Mouse (Mus musculus) hematopoietic stem cell, adult 5-6 weeks (primary cell): Measurements from ENCODE around the gene Pgc. TPM values are rescaled to one million over a fixed set of nuclear protein-coding genes. Genes with fewer than 3 reads are reported as not detected.

ENCODE experiments used
- ATAC-seq, 2 experiments: fragments of 125-278 bp in 1 of 2; replicated peaks in 1 of 2; 2 replicates each; pipeline ENCODE4 v1.8.0; 2016 to 2017; ENCODE audit warnings: inconsistent platforms in 2 of 2, mild to moderate bottlenecking in 2 of 2, moderate number of reproducible peaks in 2 of 2, low read depth in 1 of 2, moderate TSS enrichment in 1 of 2; ENCODE audit not compliant: low FRiP score in 2 of 2, poor library complexity in 2 of 2, severe bottlenecking in 2 of 2, insufficient read depth in 1 of 2, low TSS enrichment in 1 of 2
- total RNA-seq: library from RNA; stranded (forward); fragments of 172-1452, 232-1000 nt; gene quantifications from 2 replicates; pipeline ENCODE4 v1.2.3, GENCODE M21; 2017

Gene Pgc
- total RNA-seq, result not detected in 2 replicates

GRCm38 (mm10) chr17:47726566-47726965, at the start of gene Pgc:
Gene Pgc, plus strand, starts transcription at chr17:47726842.
- ATAC-seq, result no peak

GRCm38 (mm10) chr17:47678238-47678637, 48.4 kb upstream of the Pgc start:
- no peak for ATAC-seq

DNA sequence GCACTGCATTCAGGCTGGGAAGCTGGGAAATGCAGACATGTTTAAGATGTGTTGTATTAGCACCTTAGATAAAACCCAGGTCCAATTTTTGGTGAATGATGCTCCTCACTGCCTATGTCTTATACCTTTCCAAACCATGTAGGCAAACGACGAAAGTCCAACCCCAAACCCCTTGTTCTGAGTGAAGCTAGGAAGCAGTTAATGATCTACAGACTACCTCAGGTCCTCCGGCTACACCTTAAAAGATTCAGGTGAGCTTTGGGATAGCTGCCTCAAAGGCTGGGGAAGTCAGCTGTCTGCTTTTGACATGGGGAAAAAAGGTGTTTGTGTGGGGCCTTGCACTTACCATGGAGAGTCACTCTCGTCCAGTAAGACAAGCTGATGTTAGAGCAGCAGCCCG, 47.9 kb upstream of the Pgc start:
- ATAC-seq, result no peak

GRCm38 (mm10) chr17:47682836-47683235, 43.8 kb upstream of the Pgc start:
- ATAC-seq, result no peak

GRCm38 (mm10) chr17:47687409-47688343, 39.0 kb upstream of the Pgc start:
- peak; percentile 89 to 92 for ATAC-seq

- no peak for ATAC-seq
Measured at GRCm38 (mm10) chr17:47688344-47688607, 38.4 kb upstream of the Pgc start, which contains the start of gene Tomm6. Gene Tomm6, minus strand, starts transcription at chr17:47688386.

GRCm38 (mm10) chr17:47688608-47689575, 37.8 kb upstream of the Pgc start, which contains the start of gene Frs3:
Gene Frs3, plus strand, starts transcription at chr17:47689030.
- peak in 1 of 2 experiments; percentile 21; a peak in 1 of 4 replicates for ATAC-seq

GRCm38 (mm10) chr17:47689894-47690293, 36.7 kb upstream of the Pgc start:
- no peak for ATAC-seq

DNA sequence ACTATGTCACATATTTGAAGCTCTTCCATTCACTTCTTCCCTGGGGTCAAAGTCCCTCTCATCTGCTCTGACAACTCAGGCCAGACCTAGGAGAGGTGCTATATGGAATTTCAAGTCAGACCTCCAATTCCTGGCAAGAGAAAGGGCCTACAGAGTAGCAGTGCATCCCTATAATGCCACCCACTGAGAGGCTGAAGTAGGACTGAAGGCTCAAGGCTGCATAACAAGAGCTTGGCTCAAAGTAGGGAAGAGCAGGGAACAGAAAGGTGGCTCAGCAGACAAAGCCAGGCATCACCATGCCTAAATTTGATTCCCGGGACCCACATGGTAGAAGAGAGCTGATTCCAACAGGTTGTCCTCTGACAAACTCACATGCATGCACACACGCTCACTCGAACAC, 35.0 kb upstream of the Pgc start:
- no peak for ATAC-seq

- ATAC-seq, result no peak
Measured at GRCm38 (mm10) chr17:47693671-47694441, 32.8 kb upstream of the Pgc start.

DNA sequence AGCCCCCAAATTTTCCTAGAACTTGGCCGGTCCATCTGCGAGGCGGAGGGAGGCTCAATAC, 32.4 kb upstream of the Pgc start, which contains the start of gene Gm21981:
Gene Gm21981 (minus strand): TSS at position 14 of the 61 bp plus-strand sequence.
- ATAC-seq, result no peak

- ATAC-seq, result peak; percentile 82 to 91
Measured at GRCm38 (mm10) chr17:47694503-47695336, 31.9 kb upstream of the Pgc start, which contains the start of gene Prickle4. Gene Prickle4, minus strand, starts transcription at chr17:47694736.

DNA sequence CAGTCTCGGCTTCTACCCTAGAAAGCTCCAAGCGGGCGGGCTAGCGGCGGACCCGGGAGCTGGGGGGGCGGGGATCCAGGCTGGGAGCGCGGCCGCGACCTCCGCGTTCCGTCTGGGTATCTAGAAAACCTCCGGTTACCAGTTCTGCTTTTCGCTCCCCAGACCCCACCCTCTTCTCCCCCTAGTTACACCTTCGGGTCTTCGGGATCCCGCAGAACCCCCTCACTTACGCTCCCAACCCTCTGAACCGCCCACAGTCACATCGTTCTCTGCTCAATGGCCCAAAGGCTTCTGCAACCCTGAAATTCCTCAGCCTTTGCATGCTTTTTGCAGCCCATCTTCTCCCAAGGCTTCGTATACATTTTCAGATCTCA, 31.3 kb upstream of the Pgc start:
- no peak for ATAC-seq

- ATAC-seq, result no peak
Measured at GRCm38 (mm10) chr17:47698156-47698555, 28.5 kb upstream of the Pgc start.

GRCm38 (mm10) chr17:47699055-47699454, 27.6 kb upstream of the Pgc start:
- ATAC-seq, result no peak

DNA sequence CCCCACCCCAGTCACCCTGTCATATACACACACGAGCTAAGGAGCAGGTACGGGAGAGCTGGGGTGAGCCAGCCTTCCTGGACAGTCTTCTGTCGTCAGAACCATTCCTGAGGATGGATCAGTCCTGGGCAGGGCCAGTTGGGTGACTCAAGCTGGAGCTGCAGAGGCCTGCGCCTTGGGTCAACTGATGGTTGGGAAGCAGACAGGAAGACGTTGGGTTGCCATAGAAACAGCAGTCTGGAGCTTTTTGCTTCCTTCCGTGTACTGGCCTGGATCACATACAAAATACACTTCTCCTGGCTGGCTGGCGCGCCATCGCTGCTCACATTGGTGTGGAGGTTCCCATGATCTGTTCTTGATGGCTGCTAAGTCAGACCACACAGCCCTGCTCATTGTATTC, 24.8 kb upstream of the Pgc start:
- ATAC-seq, result no peak
